Mouse (Mus musculus) MEL (cell line): Measurements from ENCODE around the gene Slc35g2. TPM values are rescaled to one million over a fixed set of nuclear protein-coding genes. Genes with fewer than 3 reads are reported as not detected.

Experiments
- DNase-seq: peaks from one replicate; pipeline ENCODE4 v3.0.0; 2011; ENCODE audit warnings: low read depth, low spot score
- H3K27ac ChIP-seq: 2 replicates; pipeline ENCODE4 v1.5.1; 2012; ENCODE audit warnings: low read depth, mild to moderate bottlenecking, control low read depth, low read length, moderate library complexity; ENCODE audit not compliant: control insufficient read depth
- H3K27me3 ChIP-seq, 2 experiments: fragments of 150-350 bp in 1 of 2; sonication (generic) in 1 of 2; 2 replicates each; pipeline ENCODE4 v1.6.1; 2012; ENCODE audit warnings: low read length in 2 of 2, mild to moderate bottlenecking in 2 of 2, improper control_type of control experiment in 1 of 2, moderate library complexity in 1 of 2; ENCODE audit not compliant: insufficient read depth in 2 of 2, control insufficient read depth in 1 of 2
- H3K36me3 ChIP-seq, 2 experiments: 2 replicates each; pipeline ENCODE4 v1.6.1; 2012 to 2014; ENCODE audit warnings: low read length in 2 of 2, improper control_type of control experiment in 1 of 2, inconsistent platforms in 1 of 2, mild to moderate bottlenecking in 1 of 2; ENCODE audit not compliant: insufficient read depth in 2 of 2, control insufficient read depth in 1 of 2
- H3K4me1 ChIP-seq, 2 experiments: fragments of 150-350 bp in 1 of 2; sonication (generic) in 1 of 2; 2 replicates each; pipeline ENCODE4 v1.6.1; 2012; ENCODE audit warnings: low read length in 2 of 2, improper control_type of control experiment in 1 of 2, mild to moderate bottlenecking in 1 of 2; ENCODE audit not compliant: insufficient read depth in 2 of 2, control insufficient read depth in 1 of 2
- H3K4me3 ChIP-seq, 2 experiments: fragments of 150-350 bp in 1 of 2; sonication (generic) in 1 of 2; 2 replicates each; pipeline ENCODE4 v1.5.1; 2012; ENCODE audit warnings: low read depth in 2 of 2, low read length in 2 of 2, mild to moderate bottlenecking in 2 of 2, moderate library complexity in 2 of 2, control low read depth in 1 of 2, improper control_type of control experiment in 1 of 2; ENCODE audit not compliant: control insufficient read depth in 1 of 2, insufficient read depth in 1 of 2
- H3K79me2 ChIP-seq: 2 replicates; pipeline ENCODE4 v1.6.1; 2012; ENCODE audit warnings: mild to moderate bottlenecking, low read length, moderate library complexity; ENCODE audit not compliant: control insufficient read depth, poor library complexity, insufficient read depth
- H3K9ac ChIP-seq: 2 replicates; pipeline ENCODE4 v1.6.1; 2012; ENCODE audit warnings: low read depth, mild to moderate bottlenecking, control low read depth, low read length, moderate library complexity; ENCODE audit not compliant: control insufficient read depth, poor library complexity, severe bottlenecking
- H3K9me3 ChIP-seq: fragments of 150-350 bp; sonication (generic); replicated peaks from 2 replicates; pipeline ENCODE4 v1.6.1; 2012; ENCODE audit warnings: mild to moderate bottlenecking, low read length, improper control_type of control experiment, moderate library complexity; ENCODE audit not compliant: insufficient read depth
- BHLHE40 ChIP-seq: IDR thresholded peaks from 2 replicates; pipeline ENCODE4 v1.6.1; 2012; ENCODE audit warnings: low read depth, mild to moderate bottlenecking, inconsistent platforms, low read length, improper control_type of control experiment, borderline replicate concordance
- CHD2 ChIP-seq: IDR thresholded peaks from 2 replicates; pipeline ENCODE4 v1.6.1; 2011; ENCODE audit warnings: low read length, improper control_type of control experiment
- ELF1 ChIP-seq: IDR thresholded peaks from 2 replicates; pipeline ENCODE4 v1.6.1; 2014; ENCODE audit warnings: low read depth, mild to moderate bottlenecking, inconsistent platforms, low read length, improper control_type of control experiment, moderate library complexity
- EP300 ChIP-seq, 2 experiments: IDR thresholded peaks; 2 replicates each; pipeline ENCODE4 v1.6.1; 2011; ENCODE audit warnings: improper control_type of control experiment in 2 of 2, low read length in 2 of 2, low read depth in 1 of 2, mild to moderate bottlenecking in 1 of 2
- ETS1 ChIP-seq: IDR thresholded peaks from 2 replicates; pipeline ENCODE4 v1.6.1; 2012; ENCODE audit warnings: low read depth, mild to moderate bottlenecking, inconsistent platforms, low read length, improper control_type of control experiment, moderate library complexity
- GABPA ChIP-seq: IDR thresholded peaks from 2 replicates; pipeline ENCODE4 v1.6.1; 2012; ENCODE audit warnings: low read depth, mild to moderate bottlenecking, inconsistent platforms, low read length, improper control_type of control experiment, moderate library complexity
- GATA1 ChIP-seq: IDR thresholded peaks from 2 replicates; pipeline ENCODE4 v1.6.1; 2011; ENCODE audit warnings: low read depth, low read length, improper control_type of control experiment
- HCFC1 ChIP-seq: IDR thresholded peaks from 2 replicates; pipeline ENCODE4 v1.6.1; 2012; ENCODE audit warnings: low read depth, mild to moderate bottlenecking, inconsistent platforms, low read length, improper control_type of control experiment, moderate library complexity
- KAT2A ChIP-seq: conservative IDR thresholded peaks from 2 replicates; pipeline ENCODE4 v1.6.1; 2012; ENCODE audit warnings: low read depth, low read length, improper control_type of control experiment, inconsistent platforms
- MAFK ChIP-seq: IDR thresholded peaks from 2 replicates; pipeline ENCODE4 v1.6.1; 2011; ENCODE audit warnings: low read depth, mild to moderate bottlenecking, low read length, improper control_type of control experiment, borderline replicate concordance
- MXI1 ChIP-seq: IDR thresholded peaks from 2 replicates; pipeline ENCODE4 v1.6.1; 2011; ENCODE audit warnings: mild to moderate bottlenecking, low read depth, low read length, improper control_type of control experiment
- NRF1 ChIP-seq: IDR thresholded peaks from 2 replicates; pipeline ENCODE4 v1.6.1; 2014; ENCODE audit warnings: low read depth, mild to moderate bottlenecking, inconsistent platforms, low read length, improper control_type of control experiment, moderate library complexity; ENCODE audit not compliant: poor library complexity, insufficient read depth, severe bottlenecking
- POLR2AphosphoS2 ChIP-seq: IDR thresholded peaks from 2 replicates; pipeline ENCODE4 v1.6.1; 2011; ENCODE audit warnings: low read length, improper control_type of control experiment
- SIN3A ChIP-seq: IDR thresholded peaks from 2 replicates; pipeline ENCODE4 v1.6.1; 2012; ENCODE audit warnings: low read length, improper control_type of control experiment, inconsistent platforms
- TCF12 ChIP-seq: IDR thresholded peaks from 2 replicates; pipeline ENCODE4 v1.6.1; 2014; ENCODE audit warnings: low read depth, mild to moderate bottlenecking, inconsistent platforms, low read length, improper control_type of control experiment, moderate library complexity
- UBTF ChIP-seq: IDR thresholded peaks from 2 replicates; pipeline ENCODE4 v1.6.1; 2012; ENCODE audit warnings: low read depth, mild to moderate bottlenecking, inconsistent platforms, low read length, improper control_type of control experiment, moderate library complexity, borderline replicate concordance; ENCODE audit not compliant: insufficient read depth
- USF1 ChIP-seq: IDR thresholded peaks from 2 replicates; pipeline ENCODE4 v1.6.1; 2014; ENCODE audit warnings: low read depth, mild to moderate bottlenecking, inconsistent platforms, low read length, improper control_type of control experiment, moderate library complexity
- ZMIZ1 ChIP-seq: IDR thresholded peaks from 2 replicates; pipeline ENCODE4 v1.6.1; 2012; ENCODE audit warnings: low read depth, mild to moderate bottlenecking, inconsistent platforms, low read length, improper control_type of control experiment, moderate library complexity
- polyA plus RNA-seq, 2 experiments: library from polyadenylated mRNA; stranded (reverse) in 1 of 2; unstranded in 1 of 2; fragments of >175 nt in 1 of 2; fragments of >200 nt in 1 of 2; gene quantifications; 2 replicates each; pipeline versions ENCODE4 v1.2.1 to v1.2.4; 2012; ENCODE audit warnings: low replicate concordance in 2 of 2, low read depth in 1 of 2; ENCODE audit not compliant: insufficient read length in 2 of 2, insufficient read depth in 1 of 2, missing spikeins in 1 of 2
- total RNA-seq: library from RNA; depleted of rRNA; stranded (reverse); fragments of 300-350 nt; gene quantifications from 2 replicates; pipeline ENCODE4 v1.2.3, GENCODE M21; 2012

The Slc35g2 gene
- total and polyA plus RNA-seq, 3 experiments = 0.49 TPM; not detected in 2

- peaks cover 0 to 3% of the 10 kb centered on the region in 2 experiments; a peak in 2 of 4 replicates for H3K36me3 ChIP-seq
- DNase-seq = no peak
- no peaks in the 10 kb centered on the region for H3K79me2 ChIP-seq
- H3K4me3 ChIP-seq = no peak overlapping the region
- no peak overlapping the region for H3K27ac ChIP-seq
- no peaks in the 10 kb centered on the region for H3K27me3 ChIP-seq
- peaks cover 0 to 11% of the 10 kb centered on the region in 2 experiments; a peak in 3 of 4 replicates for H3K4me1 ChIP-seq
- TF ChIP-seq ETS1 (no peak), SIN3A (no peak), ZMIZ1 (no peak), EP300 (IDR thresholded peaks at IDR 0.05; ENCODE audit: low read depth in 1 of 2, low read length in 2 of 2) (no peak), HCFC1 (no peak), UBTF (no peak), USF1 (no peak), CHD2 (no peak), KAT2A (no peak)
- H3K9ac ChIP-seq = no peak overlapping the region
- H3K9me3 ChIP-seq = no peaks in the 10 kb centered on the region
Measured at GRCm38 (mm10) chr9:100558991-100559390, 11.9 kb downstream of the Slc35g2 start.

- Histone ChIP-seq H3K27me3 (no peaks in the 10 kb centered on the region), H3K27ac (no peak overlapping the region), H3K36me3 (peaks cover 0 to 3% of the 10 kb centered on the region in 2 experiments; a peak in 2 of 4 replicates), H3K4me3 (no peak overlapping the region), H3K79me2 (no peaks in the 10 kb centered on the region), H3K9me3 (no peaks in the 10 kb centered on the region), H3K4me1 (peaks cover 0 to 11% of the 10 kb centered on the region in 2 experiments; a peak in 3 of 4 replicates)
- no peak for DNase-seq
- no peak for TF ChIP-seq ETS1
- no peak for TF ChIP-seq MXI1
- no peak for TF ChIP-seq GABPA
- no peak for TF ChIP-seq ELF1
- no peak for TF ChIP-seq MAFK
- TF ChIP-seq TCF12 = no peak
- no peak for TF ChIP-seq EP300 (IDR thresholded peaks at IDR 0.05; ENCODE audit: low read depth in 1 of 2, low read length in 2 of 2)
- no peak for TF ChIP-seq GATA1
- no peak for TF ChIP-seq POLR2AphosphoS2
- TF ChIP-seq NRF1 = no peak
- TF ChIP-seq BHLHE40 = no peak
- TF ChIP-seq, all 39 proteins: peak for 0
- H3K9ac ChIP-seq = no peak overlapping the region
Measured at GRCm38 (mm10) chr9:100558023-100558573, 12.8 kb downstream of the Slc35g2 start.
